Mouse (Mus musculus): Measurements from ENCODE around the gene Xpnpep2.

Gene Xpnpep2

GRCm38 (mm10) chrX:48158229-48158919 is 49.8 kb downstream of the Xpnpep2 start:
- DNase-seq (ENCODE audit: low spot score): no peak

- DNase-seq (ENCODE audit: low spot score): no peak
These were observed 61.4 kb downstream of the Xpnpep2 start for GRCm38 (mm10) chrX:48169892-48170291.

DNA sequence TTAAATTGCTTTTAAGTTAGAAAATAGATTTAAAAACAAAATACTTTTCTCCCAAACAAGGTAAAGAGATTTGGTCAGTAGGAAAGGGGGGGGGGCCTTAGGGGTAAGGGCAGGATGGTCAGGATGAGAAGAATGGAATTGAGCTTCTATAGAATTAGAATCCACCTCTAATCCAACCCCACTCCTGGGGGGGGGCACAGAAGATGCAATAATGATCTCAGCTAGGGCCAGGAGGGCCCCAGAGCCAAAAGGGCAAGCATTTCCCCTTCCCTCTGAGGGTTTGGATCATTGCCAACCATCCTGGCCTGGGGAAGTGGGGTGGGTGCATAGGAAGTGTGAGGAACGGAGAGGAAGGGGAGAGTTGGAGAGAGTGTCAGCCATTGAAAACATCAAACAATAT is 61.8 kb downstream of the Xpnpep2 start:
- no peak for DNase-seq (ENCODE audit: low spot score)

- no peak for DNase-seq (ENCODE audit: low spot score)
These were observed 73.3 kb downstream of the Xpnpep2 start for GRCm38 (mm10) chrX:48181844-48182243.

DNA sequence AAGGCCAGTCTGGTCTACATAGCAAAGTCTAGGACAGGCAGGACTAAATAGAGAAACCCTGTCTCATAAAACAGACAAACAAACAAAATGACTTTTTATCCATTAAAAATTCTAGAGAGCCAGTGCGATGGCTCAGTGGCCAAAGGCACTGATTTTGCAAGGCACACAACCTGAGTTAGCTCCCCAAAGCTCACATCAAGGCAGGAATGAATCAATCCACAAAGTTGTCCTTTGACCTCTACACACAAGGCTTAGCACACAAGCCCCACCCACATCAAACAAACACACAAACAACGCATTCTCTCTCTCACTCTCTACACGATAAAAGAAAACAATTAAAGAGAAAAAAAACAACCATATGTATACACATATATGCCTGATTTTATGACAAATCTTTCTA is 76.2 kb downstream of the Xpnpep2 start:
- no peak for DNase-seq (ENCODE audit: low spot score)
